Mouse (Mus musculus) spleen, adult 12 weeks (tissue): ENCODE results near the gene Mettl26.
A peak's percentile ranks its signal among the peaks of the same experiment; 100 is the strongest.

Experiments
- DNase-seq: peaks from one replicate; pipeline ENCODE4 v3.0.0; 2022; ENCODE audit warnings: low spot score

The Mettl26 gene

GRCm38 (mm10) chr17:25874721-25875170 is at the start of gene Mettl26:
Mettl26 (plus strand) TSS chr17:25875074.
- DNase-seq: peak; percentile 92

GRCm38 (mm10) chr17:25825311-25825710 is 49.6 kb upstream of the Mettl26 start:
- no peak for DNase-seq

GRCm38 (mm10) chr17:25825984-25826570 is 48.8 kb upstream of the Mettl26 start:
- no peak for DNase-seq

DNA sequence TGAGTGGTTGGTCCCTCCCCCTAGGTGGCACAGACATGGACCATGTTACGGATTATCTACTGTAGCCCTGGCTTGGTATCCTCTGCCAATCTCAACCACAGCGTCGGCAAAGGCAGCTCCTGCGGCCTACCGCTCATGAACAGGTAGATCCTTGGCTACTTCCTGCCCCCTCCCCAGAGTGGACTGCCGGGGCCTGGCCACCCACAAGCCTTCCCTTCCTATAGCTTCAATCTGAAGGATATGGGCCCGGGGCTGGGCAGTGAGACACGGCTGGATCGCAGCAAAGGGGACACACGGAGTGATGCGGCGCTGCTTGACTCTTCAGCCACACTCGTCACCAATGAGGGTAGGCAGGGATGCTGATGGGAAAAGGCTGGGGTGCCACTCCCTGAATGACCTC is 47.9 kb upstream of the Mettl26 start:
- DNase-seq: no peak

DNA sequence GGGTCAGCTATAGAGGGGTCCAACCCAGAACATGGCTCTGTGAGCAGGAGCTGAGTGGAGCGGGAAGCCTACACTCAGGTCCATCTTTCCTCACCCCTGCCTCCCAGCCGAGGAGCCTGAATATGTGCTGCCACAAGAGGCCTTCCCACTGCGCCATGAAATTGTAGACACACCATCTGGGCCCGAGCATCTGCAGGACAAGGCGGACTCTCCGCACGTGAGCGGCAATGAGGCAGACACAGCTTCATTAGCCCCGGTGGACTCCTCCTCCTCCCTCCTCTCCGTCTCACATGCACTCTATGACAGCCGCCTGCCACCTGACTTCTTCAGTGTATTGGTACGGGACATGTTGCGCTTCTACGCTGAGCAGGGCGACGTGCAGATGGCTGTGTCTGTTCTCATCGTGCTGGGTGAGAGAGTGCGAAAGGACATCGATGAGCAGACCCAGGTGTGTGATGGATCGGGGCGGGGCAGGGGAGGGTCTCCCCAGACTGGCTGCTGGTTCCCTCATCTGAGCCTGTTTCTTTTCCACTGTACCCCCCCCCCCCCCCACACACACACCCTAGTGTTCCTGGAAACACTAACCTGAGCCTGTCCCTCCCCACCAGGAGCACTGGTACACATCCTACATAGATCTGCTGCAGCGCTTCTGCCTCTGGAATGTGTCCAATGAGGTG is 47.2 kb upstream of the Mettl26 start:
- no peak for DNase-seq

DNA sequence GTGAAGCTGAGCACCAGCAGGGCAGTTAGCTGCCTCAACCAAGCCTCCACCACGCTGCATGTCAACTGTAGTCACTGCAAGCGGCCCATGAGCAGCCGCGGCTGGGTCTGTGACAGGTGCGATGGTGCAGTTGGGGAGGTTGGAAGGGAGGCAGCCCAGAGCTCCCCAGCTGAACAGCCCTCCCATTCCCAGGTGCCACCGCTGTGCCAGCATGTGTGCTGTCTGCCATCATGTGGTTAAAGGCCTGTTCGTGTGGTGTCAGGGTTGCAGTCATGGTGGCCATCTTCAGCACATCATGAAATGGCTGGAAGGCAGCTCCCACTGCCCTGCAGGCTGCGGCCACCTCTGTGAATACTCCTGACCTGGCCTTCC is 46.7 kb upstream of the Mettl26 start:
- no peak for DNase-seq

DNA sequence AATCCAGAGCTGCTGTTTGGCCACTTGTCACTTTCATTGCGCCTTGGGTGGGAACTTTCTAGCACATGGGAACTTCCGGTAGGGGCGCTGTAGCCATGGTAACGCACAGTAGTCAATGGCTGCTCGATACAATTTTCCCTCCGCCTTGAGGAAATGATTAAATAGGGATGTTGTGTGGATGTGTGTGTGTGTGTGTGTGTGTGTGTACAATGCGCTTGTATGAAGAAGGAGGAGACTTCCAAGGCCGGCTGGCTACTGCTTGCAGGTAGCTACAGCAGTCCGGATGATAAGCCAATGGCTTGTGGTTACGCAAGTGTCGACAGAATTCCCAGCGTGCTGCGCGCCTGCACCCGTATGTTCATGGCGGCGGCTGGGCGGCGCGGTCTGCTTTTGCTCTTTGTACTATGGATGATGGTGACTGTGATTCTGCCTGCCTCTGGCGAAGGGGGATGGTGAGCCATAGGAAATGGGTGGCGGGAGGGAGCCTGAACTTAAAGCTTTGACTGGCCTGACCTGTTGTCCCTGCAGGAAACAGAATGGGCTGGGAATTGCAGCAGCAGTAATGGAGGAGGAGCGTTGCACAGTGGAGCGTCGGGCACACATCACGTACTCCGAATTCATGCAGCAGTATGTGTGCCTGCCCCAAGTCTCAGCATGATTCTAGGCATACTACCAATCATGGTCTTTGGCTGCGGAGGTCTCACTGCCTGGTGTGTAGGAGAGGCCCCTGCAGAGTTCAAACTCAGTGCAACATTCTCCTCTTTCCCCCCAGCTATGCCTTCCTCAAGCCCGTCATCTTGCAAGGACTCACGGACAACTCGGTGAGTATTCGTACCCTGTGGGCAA is 45.9 kb upstream of the Mettl26 start, which contains the start of gene Jmjd8:
TSS of gene Jmjd8 (plus strand) at position 156 of the 846 bp plus-strand sequence.
- peak; percentile 56 for DNase-seq

GRCm38 (mm10) chr17:25829558-25830017 is 45.3 kb upstream of the Mettl26 start:
- no peak for DNase-seq

DNA sequence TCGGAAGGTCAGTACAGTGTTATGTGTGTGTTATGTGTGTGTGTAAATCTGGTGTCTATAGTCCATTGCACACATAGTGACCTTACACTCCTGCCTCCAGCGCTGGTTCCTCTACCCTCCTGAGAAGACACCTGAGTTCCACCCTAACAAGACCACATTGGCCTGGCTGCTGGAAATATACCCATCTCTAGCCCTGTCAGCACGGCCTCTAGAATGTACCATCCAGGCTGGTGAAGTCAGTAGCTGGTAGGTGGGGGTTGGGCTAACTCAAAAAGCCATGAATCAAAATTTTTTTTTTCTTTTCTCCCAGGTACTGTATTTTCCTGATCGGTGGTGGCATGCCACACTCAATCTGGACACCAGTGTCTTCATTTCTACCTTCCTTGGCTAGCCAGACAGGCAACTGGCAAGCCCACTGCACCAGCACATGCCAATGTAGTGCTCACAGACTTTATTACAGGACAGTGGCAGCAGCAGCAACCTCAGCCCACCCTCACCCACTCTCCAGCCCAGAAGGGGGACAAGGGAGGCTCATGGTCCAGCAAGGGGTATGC is 44.6 kb upstream of the Mettl26 start:
- DNase-seq: no peak

- DNase-seq: no peak
These were observed 44.0 kb upstream of the Mettl26 start for GRCm38 (mm10) chr17:25830806-25831431.

- no peak for DNase-seq
These were observed 43.2 kb upstream of the Mettl26 start for GRCm38 (mm10) chr17:25831451-25832281.

DNA sequence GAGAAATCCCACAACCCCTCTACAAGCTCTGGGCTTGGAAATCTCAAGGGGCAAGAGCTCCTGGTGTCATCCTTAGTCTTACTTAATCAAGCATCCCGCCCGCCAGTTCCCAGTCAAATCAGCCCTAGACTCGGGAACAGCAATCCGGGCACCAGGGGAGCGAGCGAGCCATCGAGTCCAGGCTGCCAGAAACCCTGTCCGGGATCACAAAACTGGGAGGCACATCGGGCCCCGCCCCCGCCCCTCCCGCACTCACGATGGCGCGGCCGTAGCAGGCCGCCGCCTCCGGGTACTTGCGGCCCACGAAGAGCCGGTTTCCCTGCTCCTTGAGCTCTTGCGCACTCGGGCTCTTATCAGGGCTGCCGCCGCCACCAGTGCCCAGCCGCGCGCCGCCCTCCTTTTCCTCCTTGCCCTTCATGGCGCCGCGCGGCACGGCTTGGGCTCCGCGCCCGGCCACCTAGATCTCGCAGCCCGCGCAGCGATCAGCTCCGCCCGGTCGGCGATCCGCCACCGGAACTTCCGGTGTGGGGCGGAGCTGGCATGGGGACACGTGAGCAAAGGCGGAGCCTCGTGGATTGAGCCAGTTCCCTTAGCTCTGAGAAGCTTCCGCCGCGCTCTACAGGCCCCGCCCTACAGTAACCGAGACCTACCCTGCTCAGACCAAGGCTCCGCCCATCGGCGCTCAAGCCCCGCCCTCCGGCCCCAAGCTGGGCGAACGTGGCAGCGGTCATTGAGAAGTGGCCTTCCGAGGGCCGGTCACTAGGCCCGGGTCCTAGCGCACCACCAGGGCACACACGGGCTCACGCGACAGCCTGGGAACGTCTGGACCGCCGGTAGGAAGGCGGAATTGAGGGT is 42.2 kb upstream of the Mettl26 start:
- peak; percentile 96 for DNase-seq

- DNase-seq: no peak
These were observed 41.6 kb upstream of the Mettl26 start, which contains the start of gene Stub1 for GRCm38 (mm10) chr17:25833291-25833663. Stub1 (minus strand) TSS chr17:25833404.

GRCm38 (mm10) chr17:25833961-25834594 is 40.8 kb upstream of the Mettl26 start:
- no peak for DNase-seq

GRCm38 (mm10) chr17:25834595-25835222 is 40.2 kb upstream of the Mettl26 start:
- no peak for DNase-seq

GRCm38 (mm10) chr17:25835301-25835700 is 39.6 kb upstream of the Mettl26 start:
- no peak for DNase-seq

- no peak for DNase-seq
These were observed 39.1 kb upstream of the Mettl26 start for GRCm38 (mm10) chr17:25835816-25836215.

DNA sequence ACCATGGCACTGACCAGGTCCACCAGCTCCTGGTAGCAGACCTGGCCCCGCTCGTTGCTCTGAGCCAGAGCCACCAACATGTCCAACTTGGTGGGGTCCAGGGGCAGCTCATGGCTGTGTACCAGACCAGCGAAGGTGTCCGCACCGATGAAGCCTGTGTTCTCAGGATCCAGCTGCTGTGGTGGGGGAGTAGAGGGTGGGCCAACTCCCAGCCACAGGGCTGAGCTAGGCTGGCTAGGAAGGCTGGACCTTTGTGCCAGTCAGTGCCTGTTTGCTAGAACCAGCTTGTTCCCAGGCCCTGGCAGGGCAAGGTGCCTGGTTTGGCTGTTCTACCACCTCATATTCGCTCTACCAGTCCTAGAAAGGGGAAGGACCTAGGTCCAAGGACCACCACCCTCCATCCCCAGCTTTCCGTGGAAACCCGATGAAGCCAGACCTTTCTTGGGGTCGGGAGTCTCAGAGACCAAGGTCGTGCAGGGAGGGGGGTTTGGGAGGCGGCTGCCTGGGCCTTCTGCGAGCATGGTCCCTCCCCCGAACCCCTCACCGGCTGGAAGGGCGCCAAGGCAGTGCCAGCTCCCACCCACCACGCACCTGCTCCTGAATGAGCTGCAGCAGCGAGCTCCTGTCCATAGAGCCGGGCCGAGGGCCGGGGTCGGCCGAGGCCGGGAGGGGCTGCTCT is 38.3 kb upstream of the Mettl26 start:
- no peak for DNase-seq

GRCm38 (mm10) chr17:25837076-25837410 is 37.8 kb upstream of the Mettl26 start, which contains the start of gene Rhbdl1:
Rhbdl1 (minus strand) TSS chr17:25837295.
- DNase-seq: no peak
